Mouse (Mus musculus) retina, adult 2 months (tissue): ENCODE results near the gene Pygm.

Source experiments
- DNase-seq: peaks from one replicate; pipeline ENCODE4 v3.0.0-alpha.2; 2012; ENCODE audit warnings: low read depth, low spot score

The Pygm gene

GRCm38 (mm10) chr19:6352107-6352505, 32.1 kb upstream of the Pygm start:
- DNase-seq = no peak

GRCm38 (mm10) chr19:6354030-6354429, 30.2 kb upstream of the Pygm start:
- DNase-seq = no peak

GRCm38 (mm10) chr19:6361291-6361690, 22.9 kb upstream of the Pygm start:
- no peak for DNase-seq

- DNase-seq = no peak
Measured at GRCm38 (mm10) chr19:6363091-6363410, 21.1 kb upstream of the Pygm start.

GRCm38 (mm10) chr19:6363411-6364240, 20.6 kb upstream of the Pygm start, which contains the start of gene Sf1:
Gene Sf1, plus strand, starts transcription at chr19:6363690.
- peak; percentile 98 for DNase-seq

- peak; percentile 79 for DNase-seq
Measured at GRCm38 (mm10) chr19:6364317-6364725, 19.9 kb upstream of the Pygm start.

GRCm38 (mm10) chr19:6364842-6365241, 19.4 kb upstream of the Pygm start:
- DNase-seq = no peak

GRCm38 (mm10) chr19:6370175-6370574, 14.0 kb upstream of the Pygm start:
- DNase-seq = no peak

GRCm38 (mm10) chr19:6372433-6372832, 11.8 kb upstream of the Pygm start:
- no peak for DNase-seq

- peak; percentile 53 for DNase-seq
Measured at GRCm38 (mm10) chr19:6373539-6374400, 10.4 kb upstream of the Pygm start.

GRCm38 (mm10) chr19:6374571-6374970, 9.6 kb upstream of the Pygm start:
- DNase-seq = no peak

GRCm38 (mm10) chr19:6375423-6376254, 8.6 kb upstream of the Pygm start:
- DNase-seq = no peak

- no peak for DNase-seq
Measured at GRCm38 (mm10) chr19:6376255-6376564, 8.0 kb upstream of the Pygm start.

GRCm38 (mm10) chr19:6376643-6377042, 7.6 kb upstream of the Pygm start:
- no peak for DNase-seq

- DNase-seq = peak; percentile 63
Measured at GRCm38 (mm10) chr19:6377327-6378040, 6.7 kb upstream of the Pygm start.

- no peak for DNase-seq
Measured at GRCm38 (mm10) chr19:6380411-6381166, 3.6 kb upstream of the Pygm start.

GRCm38 (mm10) chr19:6381238-6381637, 3.0 kb upstream of the Pygm start:
- no peak for DNase-seq

GRCm38 (mm10) chr19:6382323-6382924, 1.8 kb upstream of the Pygm start:
- DNase-seq = no peak

- no peak for DNase-seq
Measured at GRCm38 (mm10) chr19:6383470-6383869, 729 bp upstream of the Pygm start.

- DNase-seq = no peak
Measured at GRCm38 (mm10) chr19:6384954-6385353, 755 bp downstream of the Pygm start.
